Mouse (Mus musculus): ENCODE data around the gene Rif1. TPM values are rescaled to one million over a fixed set of nuclear protein-coding genes. Genes with fewer than 3 reads are reported as not detected.

Gene Rif1
- polyA plus RNA-seq, 1 experiment from 2014 or later: 38.6 TPM

GRCm38 (mm10) chr2:52042714-52043113, 29.9 kb upstream of the Rif1 start:
- Histone ChIP-seq H3K9me3 (no peaks in the 10 kb centered on the region), H3K36me3 (peaks cover 41% of the 10 kb centered on the region), H3K9ac (no peak overlapping the region), H3K4me1 (peaks cover 13% of the 10 kb centered on the region; the same call in 1 of the 2 replicates), H3K27me3 (no peaks in the 10 kb centered on the region), H3K27ac (no peak overlapping the region), H3K4me2 (no peak overlapping the region), H3K4me3 (no peak overlapping the region)
- 81% methylated on average over 5 of the region's 5 CpGs for WGBS
- no peak for ATAC-seq (ENCODE audit: insufficient number of reproducible peaks, insufficient read depth, low FRiP score, low TSS enrichment, low read depth)

- Histone ChIP-seq H3K27ac (no peak overlapping the region), H3K36me3 (peaks cover 48% of the 10 kb centered on the region), H3K4me1 (peaks cover 13% of the 10 kb centered on the region; the same call in 1 of the 2 replicates), H3K9ac (no peak overlapping the region), H3K9me3 (no peaks in the 10 kb centered on the region), H3K27me3 (no peaks in the 10 kb centered on the region), H3K4me3 (no peak overlapping the region), H3K4me2 (no peak overlapping the region)
- no peak for ATAC-seq (ENCODE audit: insufficient number of reproducible peaks, insufficient read depth, low FRiP score, low TSS enrichment, low read depth)
- 76% methylated on average over 11 of the region's 11 CpGs for WGBS
Measured at GRCm38 (mm10) chr2:52043485-52043884, 29.1 kb upstream of the Rif1 start.

- Histone ChIP-seq H3K27ac (no peak overlapping the region), H3K36me3 (peaks cover 71% of the 10 kb centered on the region), H3K9me3 (no peaks in the 10 kb centered on the region), H3K4me3 (no peak overlapping the region), H3K4me1 (peaks cover 7% of the 10 kb centered on the region; the same call in 1 of the 2 replicates), H3K9ac (no peak overlapping the region), H3K4me2 (no peak overlapping the region), H3K27me3 (no peaks in the 10 kb centered on the region)
- WGBS: 83% methylated on average over 5 of the region's 5 CpGs
- no peak for ATAC-seq (ENCODE audit: insufficient number of reproducible peaks, insufficient read depth, low FRiP score, low TSS enrichment, low read depth)
Measured at GRCm38 (mm10) chr2:52046032-52046431, 26.6 kb upstream of the Rif1 start.

- WGBS: 96% methylated on average over 11 of the region's 11 CpGs
- no peak overlapping the region for H3K4me3 ChIP-seq
- no peaks in the 10 kb centered on the region for H3K9me3 ChIP-seq
- H3K27me3 ChIP-seq: no peaks in the 10 kb centered on the region
- no peak for ATAC-seq (ENCODE audit: insufficient number of reproducible peaks, insufficient read depth, low FRiP score, low TSS enrichment, low read depth)
- no peak overlapping the region for H3K27ac ChIP-seq
- no peaks in the 10 kb centered on the region for H3K4me1 ChIP-seq
- H3K9ac ChIP-seq: no peak overlapping the region
- H3K36me3 ChIP-seq: peaks cover 89% of the 10 kb centered on the region
- H3K4me2 ChIP-seq: no peak overlapping the region
Measured at GRCm38 (mm10) chr2:52050823-52051222, 21.8 kb upstream of the Rif1 start.

- Histone ChIP-seq H3K4me3 (no peak overlapping the region), H3K4me2 (no peak overlapping the region), H3K36me3 (peaks cover 77% of the 10 kb centered on the region), H3K27me3 (no peaks in the 10 kb centered on the region), H3K4me1 (no peaks in the 10 kb centered on the region), H3K9ac (no peak overlapping the region), H3K27ac (no peak overlapping the region), H3K9me3 (no peaks in the 10 kb centered on the region)
- no peak for ATAC-seq (ENCODE audit: insufficient number of reproducible peaks, insufficient read depth, low FRiP score, low TSS enrichment, low read depth)
- WGBS: 85% methylated on average over 4 of the region's 4 CpGs
Measured at GRCm38 (mm10) chr2:52052335-52052734, 20.3 kb upstream of the Rif1 start.

- Histone ChIP-seq H3K4me1 (no peaks in the 10 kb centered on the region), H3K36me3 (peaks cover 66% of the 10 kb centered on the region), H3K4me3 (no peak overlapping the region), H3K27me3 (no peaks in the 10 kb centered on the region), H3K4me2 (no peak overlapping the region), H3K9ac (no peak overlapping the region), H3K27ac (no peak overlapping the region), H3K9me3 (no peaks in the 10 kb centered on the region)
- ATAC-seq (ENCODE audit: insufficient number of reproducible peaks, insufficient read depth, low FRiP score, low TSS enrichment, low read depth): no peak
- WGBS: 64% methylated on average over 5 of the region's 5 CpGs
Measured at GRCm38 (mm10) chr2:52053502-52053901, 19.1 kb upstream of the Rif1 start.

- Histone ChIP-seq H3K4me2 (no peak overlapping the region), H3K9me3 (no peaks in the 10 kb centered on the region), H3K27ac (no peak overlapping the region), H3K27me3 (no peaks in the 10 kb centered on the region), H3K4me1 (no peaks in the 10 kb centered on the region), H3K36me3 (peaks cover 47% of the 10 kb centered on the region), H3K9ac (no peak overlapping the region), H3K4me3 (no peak overlapping the region)
- no peak for ATAC-seq (ENCODE audit: insufficient number of reproducible peaks, insufficient read depth, low FRiP score, low TSS enrichment, low read depth)
- 49% methylated on average over 4 of the region's 4 CpGs for WGBS
Measured at GRCm38 (mm10) chr2:52055616-52056015, 17.0 kb upstream of the Rif1 start.

GRCm38 (mm10) chr2:52057099-52057498, 15.5 kb upstream of the Rif1 start:
- ATAC-seq (ENCODE audit: insufficient number of reproducible peaks, insufficient read depth, low FRiP score, low TSS enrichment, low read depth): no peak
- Histone ChIP-seq H3K9ac (no peak overlapping the region), H3K27ac (no peak overlapping the region), H3K4me1 (no peaks in the 10 kb centered on the region), H3K36me3 (peaks cover 33% of the 10 kb centered on the region), H3K9me3 (no peaks in the 10 kb centered on the region), H3K27me3 (no peaks in the 10 kb centered on the region), H3K4me2 (no peak overlapping the region), H3K4me3 (no peak overlapping the region)
- 77% methylated on average over 1 of the region's 1 CpGs for WGBS

GRCm38 (mm10) chr2:52057681-52058080, 15.0 kb upstream of the Rif1 start:
- no peak overlapping the region for H3K27ac ChIP-seq
- no peaks in the 10 kb centered on the region for H3K9me3 ChIP-seq
- no peak overlapping the region for H3K4me3 ChIP-seq
- no peak overlapping the region for H3K4me2 ChIP-seq
- H3K36me3 ChIP-seq: peaks cover 28% of the 10 kb centered on the region
- no peaks in the 10 kb centered on the region for H3K4me1 ChIP-seq
- H3K9ac ChIP-seq: no peak overlapping the region
- H3K27me3 ChIP-seq: no peaks in the 10 kb centered on the region
- no peak for ATAC-seq (ENCODE audit: insufficient number of reproducible peaks, insufficient read depth, low FRiP score, low TSS enrichment, low read depth)

GRCm38 (mm10) chr2:52068641-52069040, 4.0 kb upstream of the Rif1 start:
- 71% methylated on average over 1 of the region's 1 CpGs for WGBS
- ATAC-seq (ENCODE audit: insufficient number of reproducible peaks, insufficient read depth, low FRiP score, low TSS enrichment, low read depth): no peak
- H3K9ac ChIP-seq: no peak overlapping the region
- H3K36me3 ChIP-seq: no peaks in the 10 kb centered on the region
- H3K4me1 ChIP-seq: peaks cover 6% of the 10 kb centered on the region; the same call in 1 of the 2 replicates
- no peak overlapping the region for H3K27ac ChIP-seq
- H3K9me3 ChIP-seq: no peaks in the 10 kb centered on the region
- H3K4me2 ChIP-seq: no peak overlapping the region
- no peaks in the 10 kb centered on the region for H3K27me3 ChIP-seq
- H3K4me3 ChIP-seq: no peak overlapping the region

- no peak overlapping the region for H3K27ac ChIP-seq
- no peaks in the 10 kb centered on the region for H3K9me3 ChIP-seq
- no peak overlapping the region for H3K4me2 ChIP-seq
- H3K36me3 ChIP-seq: peaks cover 14% of the 10 kb centered on the region
- no peak overlapping the region for H3K4me3 ChIP-seq
- no peak overlapping the region for H3K9ac ChIP-seq
- 86% methylated on average over 5 of the region's 5 CpGs for WGBS
- peaks cover 18% of the 10 kb centered on the region for H3K4me1 ChIP-seq
- no peak for ATAC-seq (ENCODE audit: insufficient number of reproducible peaks, insufficient read depth, low FRiP score, low TSS enrichment, low read depth)
- H3K27me3 ChIP-seq: no peaks in the 10 kb centered on the region
Measured at GRCm38 (mm10) chr2:52070816-52071215, 1.8 kb upstream of the Rif1 start.

GRCm38 (mm10) chr2:52071241-52071991, 1.2 kb upstream of the Rif1 start:
- Histone ChIP-seq H3K4me3 (peak overlapping the region; percentile 98), H3K9ac (no peak overlapping the region)

More at GRCm38 (mm10) chr2:52071241-52071991, 1.2 kb upstream of the Rif1 start:
- Histone ChIP-seq H3K27ac (peak overlapping the region; percentile 91; the same call in 1 of the 2 replicates), H3K9me3 (no peaks in the 10 kb centered on the region), H3K4me1 (peaks cover 18% of the 10 kb centered on the region), H3K4me2 (peak overlapping the region; percentile 65), H3K27me3 (no peaks in the 10 kb centered on the region), H3K36me3 (peaks cover 19% of the 10 kb centered on the region)
- 36% methylated on average over 13 of the region's 13 CpGs for WGBS
- ATAC-seq (ENCODE audit: insufficient number of reproducible peaks, insufficient read depth, low FRiP score, low TSS enrichment, low read depth): no peak

All from embryonic facial prominence, embryonic 13.5 days (tissue).